Mouse (Mus musculus) lung, postnatal 4 days (tissue): ENCODE results near the gene Rgs11.

ENCODE experiments used
- DNase-seq, 2 experiments: peaks; one replicate each; pipeline ENCODE4 v3.0.0; 2021

Gene Rgs11

DNA sequence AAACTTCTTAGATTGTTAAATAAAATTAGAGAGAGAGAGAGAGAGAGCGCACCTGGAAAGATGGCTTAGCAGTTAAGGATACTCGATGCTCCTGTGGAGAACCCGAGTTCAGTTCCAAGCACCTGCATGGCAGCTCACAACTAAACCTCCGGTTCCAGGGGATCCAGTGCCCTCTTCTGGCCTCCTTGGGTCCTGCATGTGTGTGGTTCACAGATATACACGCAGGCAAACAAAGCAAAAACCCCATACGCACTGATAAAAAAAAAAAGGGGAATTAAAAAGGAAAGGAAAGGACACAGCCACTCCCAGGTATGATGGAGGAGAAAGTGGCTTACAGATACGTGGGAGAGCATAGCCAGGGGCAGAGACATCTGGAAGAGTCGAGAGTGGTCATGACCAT lies 30.1 kb downstream of the Rgs11 start:
- no peak for DNase-seq

DNA sequence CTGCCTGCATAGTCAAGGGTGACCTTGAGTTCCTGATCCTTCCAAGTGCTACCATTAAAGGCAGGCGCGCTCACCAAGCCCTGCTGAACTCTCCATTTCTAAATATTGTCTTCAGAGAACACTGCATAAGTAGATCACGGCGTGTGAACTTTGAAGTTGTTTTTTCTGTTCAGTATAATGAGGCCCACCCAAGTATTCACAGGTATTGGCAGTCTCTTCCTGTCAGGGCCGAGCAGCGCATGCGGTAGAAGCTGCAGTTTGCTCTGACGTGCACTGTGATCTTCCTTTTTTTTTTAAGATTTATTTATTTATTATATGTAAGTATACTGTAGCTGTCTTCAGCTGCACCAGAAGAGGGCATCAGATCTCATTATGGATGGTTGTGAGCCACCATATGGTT lies 31.6 kb downstream of the Rgs11 start:
- no peak for DNase-seq

DNA sequence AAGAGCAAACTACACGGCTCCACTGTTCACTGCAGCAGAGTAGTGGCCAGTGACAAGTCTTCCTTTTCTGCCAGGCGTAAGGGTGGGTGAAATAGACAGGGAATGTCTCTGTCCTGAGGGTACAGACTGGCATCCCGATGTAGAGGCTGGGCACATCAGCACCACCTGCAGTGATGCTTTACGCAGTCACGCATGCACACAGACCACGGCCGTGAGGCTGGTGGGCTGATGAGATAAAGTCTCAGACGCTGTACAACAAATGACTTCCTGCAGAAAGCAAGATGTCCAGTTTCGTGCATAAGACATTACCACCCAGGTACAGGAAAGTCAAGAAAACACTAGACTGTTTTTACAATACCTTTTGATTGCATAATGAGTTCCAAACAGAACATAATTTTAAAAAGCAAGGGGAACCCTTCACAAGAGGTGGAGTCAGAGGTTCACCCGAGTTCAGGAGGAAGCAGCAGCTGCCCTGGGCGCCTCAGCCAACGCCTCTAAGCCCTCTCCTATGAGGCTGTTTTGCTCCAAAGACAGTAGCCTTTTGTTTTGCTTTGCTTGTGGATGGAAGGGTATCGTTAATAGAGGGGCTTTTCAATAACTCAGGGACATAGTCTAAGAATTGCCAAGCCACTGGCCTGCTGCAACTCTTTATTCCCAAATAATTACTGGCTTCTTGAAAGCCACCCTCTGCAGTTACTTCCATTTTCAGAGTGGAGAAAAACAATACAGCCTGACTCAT lies 32.5 kb downstream of the Rgs11 start:
- no peak for DNase-seq

DNA sequence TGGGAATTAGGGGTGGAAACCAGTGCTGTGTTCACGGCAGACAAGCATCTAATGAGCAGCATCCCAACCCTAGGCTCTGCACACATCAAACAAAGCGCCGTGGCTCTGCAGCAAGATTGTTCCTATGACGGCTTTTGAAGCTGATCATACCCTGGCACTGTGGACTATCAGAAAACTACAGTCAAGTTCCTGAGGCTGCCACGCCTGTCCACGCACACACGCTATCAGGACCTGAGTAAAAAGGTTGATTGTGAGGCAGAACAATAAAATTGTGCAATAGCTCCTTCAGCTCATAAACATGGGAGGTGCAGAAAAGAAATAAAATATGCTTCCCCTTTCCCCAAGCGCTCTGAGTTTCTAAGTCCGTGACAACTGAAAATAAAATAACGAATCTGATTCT lies 34.9 kb downstream of the Rgs11 start:
- no peak for DNase-seq

DNA sequence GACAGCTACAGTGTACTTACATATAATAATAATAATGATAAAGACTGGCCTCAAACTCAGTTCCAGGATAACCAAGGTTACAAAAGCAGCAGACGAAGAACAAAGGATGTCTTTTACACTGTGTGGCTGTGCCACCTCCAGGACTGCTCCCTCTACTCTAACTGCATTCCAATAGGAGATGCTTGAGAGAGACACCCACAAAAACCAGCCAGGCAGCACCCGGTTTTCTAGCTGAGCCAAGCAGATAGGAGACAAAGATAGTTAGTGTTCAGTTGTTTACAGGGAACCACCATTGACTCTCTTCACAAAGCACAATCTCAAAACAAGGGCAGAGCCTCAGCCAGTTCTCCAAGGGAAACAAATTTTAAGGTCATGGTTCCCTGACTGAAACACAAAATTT lies 36.8 kb downstream of the Rgs11 start:
- DNase-seq: no peak

DNA sequence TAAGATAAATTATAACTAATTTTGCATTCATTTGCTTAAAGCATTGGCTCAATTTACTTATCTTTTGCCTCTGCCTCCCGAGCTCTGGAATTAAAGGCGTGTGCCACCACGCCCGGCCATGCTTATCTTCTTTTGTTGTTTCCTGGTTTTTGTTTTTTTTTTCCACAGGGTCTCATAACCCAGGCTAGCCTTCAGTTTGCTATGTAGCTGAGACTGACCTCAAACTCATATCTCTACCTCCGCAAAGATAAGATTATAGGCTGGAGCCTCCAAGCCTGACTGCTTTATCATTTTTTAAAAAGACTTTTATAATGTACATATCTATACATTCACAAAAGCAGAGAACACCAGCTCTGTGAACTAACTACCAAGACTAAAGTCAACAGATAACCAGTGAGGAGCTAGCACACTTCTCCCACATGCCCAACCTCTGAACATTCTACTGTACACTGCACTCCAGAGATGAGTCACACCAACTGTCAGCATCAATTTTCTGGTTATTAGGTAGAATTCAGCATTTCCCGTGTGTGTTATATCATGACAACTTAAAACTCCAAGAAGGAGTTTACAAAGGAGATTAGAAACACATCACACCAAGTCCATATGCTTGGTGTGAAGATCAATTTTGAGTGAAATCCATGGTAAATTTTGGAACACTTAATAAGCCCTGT lies 37.5 kb downstream of the Rgs11 start:
- no peak for DNase-seq

DNA sequence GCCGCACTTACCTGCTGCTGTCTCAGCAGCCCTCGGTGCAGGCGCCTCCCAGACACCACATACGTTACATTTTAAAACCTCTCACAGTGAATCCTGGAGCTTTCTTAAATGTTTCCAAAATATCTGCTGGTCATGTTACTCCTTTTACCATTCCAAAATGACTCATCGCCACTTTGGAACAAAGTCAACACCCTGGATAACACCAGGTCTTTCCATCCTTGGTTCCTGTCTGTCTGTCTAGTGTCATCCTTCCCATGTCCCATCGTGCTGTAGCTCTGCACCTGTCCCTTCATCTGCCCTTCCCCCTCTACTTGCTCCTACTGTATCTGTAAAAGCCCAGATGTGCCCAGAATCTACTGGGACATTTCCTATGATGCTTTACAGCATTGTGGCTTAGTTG lies 38.2 kb downstream of the Rgs11 start:
- DNase-seq: no peak

DNA sequence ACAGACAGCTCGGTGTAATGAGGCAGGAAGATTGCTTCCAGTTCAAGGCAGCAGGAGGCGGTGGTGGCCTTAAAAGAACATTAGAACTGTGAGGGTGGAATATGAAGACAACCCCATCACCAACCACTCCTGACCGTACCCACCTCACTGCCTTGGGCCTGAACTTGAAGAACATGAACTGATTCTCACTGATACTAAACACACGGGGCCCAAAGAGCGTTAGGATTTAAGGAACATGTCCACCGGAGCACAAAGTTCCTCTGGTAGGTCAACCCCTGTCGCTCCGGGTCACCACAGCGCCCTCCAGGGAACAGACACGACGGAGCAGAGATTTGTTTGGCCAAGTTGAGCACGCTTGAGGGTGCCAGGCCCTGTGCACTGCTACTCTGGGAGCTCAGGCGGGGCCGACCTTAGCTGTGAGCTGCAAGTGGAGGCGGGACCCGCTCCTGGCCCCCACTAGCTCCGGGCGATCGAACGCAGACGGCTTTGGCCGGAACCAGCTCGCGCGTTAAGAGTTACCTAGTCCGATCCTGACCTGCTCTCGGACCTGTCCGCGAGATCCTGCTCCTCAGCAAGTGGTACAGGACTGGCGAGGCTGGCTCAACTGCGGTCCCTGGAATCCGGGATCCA lies 40.8 kb downstream of the Rgs11 start:
- peak; percentile 83 to 85 for DNase-seq

DNA sequence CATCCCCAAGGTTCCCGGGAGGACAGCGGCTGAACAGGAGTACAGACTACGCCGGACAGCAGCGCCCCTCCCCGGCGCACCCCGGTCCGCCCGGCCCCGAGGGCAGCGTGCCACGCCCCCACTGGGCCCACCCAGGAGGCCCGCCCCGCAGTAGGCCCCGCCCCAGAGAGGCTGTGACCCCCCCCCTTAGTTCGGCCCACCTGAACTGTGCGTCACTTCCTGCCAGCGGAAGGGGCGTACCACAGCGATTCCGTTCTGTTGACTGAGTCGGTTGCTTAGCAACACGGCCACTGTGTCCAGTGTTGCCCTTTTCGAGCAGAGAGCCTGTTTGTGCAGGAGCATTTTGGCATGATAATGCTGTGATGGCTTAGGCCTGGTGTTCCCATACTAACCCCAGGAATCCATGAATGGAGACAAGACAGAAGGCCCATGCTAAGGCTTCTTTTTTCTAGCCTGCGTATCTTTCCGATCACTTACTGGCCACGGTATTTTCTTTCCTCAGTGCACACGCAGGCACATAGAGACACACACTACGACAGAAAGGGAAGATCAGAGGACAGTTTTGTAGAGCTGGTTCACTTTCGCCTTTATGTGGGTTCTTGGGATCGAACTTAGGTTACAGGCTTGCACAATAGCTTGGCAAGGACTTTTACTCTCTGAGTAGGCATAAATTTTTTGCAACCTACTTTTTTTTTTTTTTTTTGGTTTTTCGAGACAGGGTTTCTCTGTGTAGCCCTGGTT lies 41.5 kb downstream of the Rgs11 start, which contains the start of gene Fam234a:
Fam234a (minus strand) TSS at position 142 of the 741 bp plus-strand sequence.
- DNase-seq: peak; percentile 95 to 96

DNA sequence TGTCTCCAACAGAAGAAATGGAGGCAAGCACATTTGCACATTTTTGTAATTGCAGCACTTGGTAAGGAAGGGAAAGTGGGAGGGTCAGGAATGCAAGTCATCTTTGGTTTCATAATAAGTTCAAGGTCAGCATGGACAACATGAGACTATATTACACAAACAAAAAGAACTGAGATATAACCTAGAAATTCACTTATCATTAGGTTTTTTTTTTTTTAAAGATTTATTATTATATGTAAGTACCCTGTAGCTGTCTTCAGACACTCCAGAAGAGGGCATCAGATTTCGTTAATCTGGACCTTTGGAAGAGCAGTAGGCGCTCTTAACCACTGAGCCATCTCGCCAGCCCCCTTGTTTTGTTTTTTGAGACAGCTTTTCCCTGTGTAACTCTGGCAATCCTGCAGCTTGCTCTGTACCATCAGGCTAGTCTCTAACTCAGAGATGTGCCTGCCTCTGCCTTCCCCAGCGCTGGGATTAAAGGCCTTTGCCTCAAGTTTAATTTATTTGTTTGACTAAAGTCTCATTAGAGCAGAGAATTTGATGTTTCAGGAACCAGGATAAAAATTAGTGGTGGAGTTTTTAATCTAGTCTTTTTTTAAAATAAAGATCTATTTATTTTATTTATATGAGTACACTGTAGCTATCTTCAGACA lies 49.3 kb downstream of the Rgs11 start:
- DNase-seq: no peak

DNA sequence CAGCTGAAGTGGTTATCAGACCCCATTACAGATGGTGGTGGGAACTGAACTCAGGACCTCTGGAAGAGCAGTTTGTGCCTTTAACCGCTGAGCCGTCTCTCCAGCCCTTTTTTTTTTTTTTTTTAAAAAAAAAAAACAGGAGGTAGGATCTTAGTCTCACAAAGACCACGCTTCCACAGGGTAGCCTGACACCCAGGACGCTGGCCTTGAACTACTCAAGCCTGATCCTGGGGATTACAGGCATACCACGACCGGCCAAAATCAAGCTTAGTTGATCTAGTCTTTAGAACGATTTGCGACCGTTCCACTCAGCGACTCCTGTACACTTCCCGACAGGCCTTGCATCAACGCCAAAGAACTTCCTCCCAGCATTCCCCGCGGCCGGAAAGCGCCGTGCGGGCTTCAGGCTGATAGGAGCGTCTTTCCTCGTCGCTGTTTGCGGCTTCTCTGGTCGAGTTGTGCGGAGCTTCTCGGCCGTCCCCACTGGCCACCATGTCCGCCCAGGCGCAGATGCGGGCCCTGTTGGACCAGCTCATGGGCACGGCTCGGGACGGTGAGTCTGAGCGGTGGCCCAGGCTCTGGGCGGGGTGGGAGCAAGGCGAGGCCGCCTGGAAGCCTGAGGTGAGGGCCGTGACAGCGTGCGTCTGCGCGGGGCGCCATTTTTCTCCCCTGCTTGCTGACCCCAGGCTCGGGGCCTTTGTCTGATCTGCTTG lies 49.9 kb downstream of the Rgs11 start, which contains the start of gene Luc7l:
Luc7l (plus strand) TSS at position 358 of the 713 bp plus-strand sequence.
- DNase-seq: peak; percentile 94

DNA sequence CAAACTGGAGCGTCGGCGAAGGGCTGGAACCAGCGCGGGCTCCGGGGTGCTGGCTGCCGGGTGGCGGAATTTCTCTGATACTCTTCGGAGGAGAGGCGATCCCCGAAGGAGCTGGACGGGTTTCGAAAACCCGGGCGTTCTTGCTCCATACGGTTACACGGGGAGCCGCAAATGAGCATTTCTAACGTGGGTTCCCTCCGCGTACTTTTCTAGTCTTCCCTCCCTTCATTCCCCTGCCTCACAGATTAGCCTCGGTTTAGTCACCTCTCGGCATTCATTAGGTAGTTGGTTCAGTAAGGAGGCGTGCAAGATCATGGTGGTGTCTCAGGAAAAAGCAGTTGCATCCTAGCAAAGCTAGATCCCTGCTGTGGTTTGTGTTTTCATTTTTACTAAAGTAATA lies 50.6 kb downstream of the Rgs11 start:
- DNase-seq: no peak

DNA sequence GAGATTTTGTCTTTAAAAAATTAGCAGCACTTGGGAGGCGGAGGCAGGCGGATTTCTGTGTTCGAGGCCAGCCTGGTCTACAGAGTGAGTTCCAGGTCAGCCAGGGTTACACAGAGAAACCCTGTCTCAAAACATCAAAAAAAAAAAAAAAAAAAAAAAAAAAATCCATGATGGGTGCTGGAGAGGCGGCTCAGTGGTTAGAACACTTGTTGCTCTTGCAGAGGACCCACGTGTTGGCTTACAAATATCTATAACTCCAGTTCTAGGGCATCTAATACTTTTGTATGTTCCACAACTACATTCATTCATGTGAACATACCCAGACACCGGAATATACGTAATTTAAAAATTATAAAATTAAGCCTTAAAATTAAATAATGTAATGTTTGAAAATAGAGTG lies 52.6 kb downstream of the Rgs11 start:
- no peak for DNase-seq
